Mouse (Mus musculus) stomach, postnatal 0 days (tissue): ENCODE measurements around the gene Golga2.

ENCODE experiments used
- CTCF ChIP-seq: IDR thresholded peaks from 2 replicates; pipeline ENCODE4 v1.5.1; 2016; ENCODE audit warnings: antibody characterized with exemption, low read depth, mild to moderate bottlenecking, moderate library complexity
- EP300 ChIP-seq: optimal IDR thresholded peaks from 2 replicates; pipeline ENCODE3; 2016; ENCODE audit warnings: antibody characterized with exemption

DNA sequence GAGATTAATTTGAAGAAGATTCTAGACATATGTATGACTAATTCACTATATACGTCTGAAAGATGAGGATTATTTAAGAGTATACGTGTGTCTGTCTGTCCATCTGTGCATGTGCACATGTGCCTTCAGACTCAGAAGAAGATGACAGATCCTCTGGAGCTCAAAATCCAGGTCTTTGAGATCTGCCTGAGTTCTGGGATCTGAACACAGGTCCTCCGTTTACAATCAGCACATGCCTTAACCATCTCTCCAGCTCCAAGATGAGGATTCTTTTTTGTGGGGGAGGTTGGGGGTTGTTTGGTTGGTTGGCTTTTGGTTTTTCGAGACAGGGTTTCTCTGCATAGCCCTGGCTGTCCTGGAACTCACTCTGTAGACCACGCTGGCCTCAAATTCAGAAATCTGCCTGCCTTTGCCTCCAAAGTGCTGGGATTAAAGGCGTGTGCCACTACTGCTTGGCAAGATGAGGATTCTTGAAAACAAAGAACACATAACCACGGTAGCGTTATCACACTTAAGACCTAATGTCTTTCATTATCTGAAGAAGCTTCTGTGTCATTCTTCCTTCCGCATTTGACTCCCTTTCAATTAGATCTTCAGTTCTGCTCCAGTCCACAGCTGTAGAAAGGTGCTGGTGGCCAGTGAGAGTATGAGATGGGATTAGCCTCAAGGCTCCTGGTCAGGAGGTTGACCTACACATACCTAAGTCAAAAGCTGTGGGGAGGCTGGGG is 48.3 kb upstream of the Golga2 start:
- no peak for TF ChIP-seq CTCF
- TF ChIP-seq EP300: no peak
